ENCODE assay signal across 27 mouse cellular contexts in genomic region chr16:45269886-45270285, GRCm38 (mm10). TPM values are rescaled to one million over a fixed set of nuclear protein-coding genes. Genes with fewer than 3 reads are reported as not detected.
A peak's percentile ranks its signal among the peaks of the same experiment; 100 is the strongest.
DNase-seq lines count a peak whose midpoint lies in the region; TF ChIP-seq lines count a peak whose summit lies in the region.
"Had no signal": no experiment of that assay in that cellular context is flagged by ENCODE, and none has a peak within 500 bp of the region (broad histone marks: within the 10 kb centered on the region; RNA-seq: fewer than 3 reads in every experiment).

No protein-coding gene starts in this region.

- H3K9me3 ChIP-seq in heart, embryonic 10.5 days: no peaks in the 10 kb centered on the region
- H3K9me3 ChIP-seq: embryonic facial prominence, embryonic 10.5 days; embryonic facial prominence, embryonic 13.5 days; forebrain, embryonic 12.5 days; forebrain, embryonic 15.5 days; hindbrain, embryonic 10.5 days; hindbrain, embryonic 13.5 days; intestine, embryonic 15.5 days had no signal

- H3K27ac ChIP-seq in heart, embryonic 10.5 days: no peak overlapping the region
- H3K27ac ChIP-seq in kidney, adult 2 months (ENCODE audit: insufficient read depth, low read depth, low read length): peak overlapping the region; percentile 50; the same call in 1 of the 2 replicates
- H3K27ac ChIP-seq: embryonic facial prominence, embryonic 10.5 days; embryonic facial prominence, embryonic 13.5 days; forebrain, embryonic 12.5 days; forebrain, embryonic 15.5 days; hindbrain, embryonic 10.5 days; hindbrain, embryonic 13.5 days; intestine, embryonic 15.5 days had no signal

- no peaks in the 10 kb centered on the region for H3K27me3 ChIP-seq in heart, embryonic 10.5 days (ENCODE audit: insufficient read depth, poor library complexity, severe bottlenecking)
- H3K27me3 ChIP-seq in kidney, adult 2 months (replicated peaks; ENCODE audit: control insufficient read depth, insufficient read depth, low read length): no peaks in the 10 kb centered on the region
- H3K27me3 ChIP-seq: embryonic facial prominence, embryonic 13.5 days; forebrain, embryonic 12.5 days; forebrain, embryonic 15.5 days; hindbrain, embryonic 13.5 days; intestine, embryonic 15.5 days had no signal

- no peaks in the 10 kb centered on the region for H3K36me3 ChIP-seq in heart, embryonic 10.5 days
- H3K36me3 ChIP-seq in kidney, adult 2 months (ENCODE audit: control insufficient read depth, insufficient read depth, low read length): no peaks in the 10 kb centered on the region
- H3K36me3 ChIP-seq: embryonic facial prominence, embryonic 10.5 days; embryonic facial prominence, embryonic 13.5 days; forebrain, embryonic 12.5 days; forebrain, embryonic 15.5 days; hindbrain, embryonic 10.5 days; hindbrain, embryonic 13.5 days; intestine, embryonic 15.5 days had no signal

- DNase-seq in gastrocnemius, adult 18-20 months (ENCODE audit: low spot score): peak; percentile 7
- DNase-seq in gastrocnemius, postnatal 10 days: no peak
- DNase-seq in heart, adult 11 months: peak; percentile 93
- DNase-seq in heart, postnatal 25 days (ENCODE audit: low spot score): no peak
- DNase-seq in heart, adult 8-10 months (ENCODE audit: low spot score): peak; percentile 42
- DNase-seq in heart, embryonic 10.5 days (ENCODE audit: low spot score): no peak
- DNase-seq in kidney, adult 2 months: peak; percentile 42
- DNase-seq in kidney, adult 11 months: no peak
- DNase-seq: adrenal gland, adult 8-10 months; adrenal gland, postnatal 25 days; cerebellum, adult 11-12 months; cerebellum, adult 8-10 months; cerebellum, postnatal 10 days; cerebellum, postnatal 36 days; embryo, embryonic 11 days; kidney, adult 18-20 months had no signal

- no peaks in the 10 kb centered on the region for H3K4me1 ChIP-seq in heart, embryonic 10.5 days
- H3K4me1 ChIP-seq in kidney, adult 2 months (ENCODE audit: control insufficient read depth, insufficient read depth, low read length): no peaks in the 10 kb centered on the region
- H3K4me1 ChIP-seq: embryonic facial prominence, embryonic 10.5 days; embryonic facial prominence, embryonic 13.5 days; forebrain, embryonic 12.5 days; forebrain, embryonic 15.5 days; hindbrain, embryonic 10.5 days; hindbrain, embryonic 13.5 days; intestine, embryonic 15.5 days had no signal

- intact Hi-C loops in heart, postnatal 25 days (cut with DNase I): no loop called here

- 72% methylated on average over 2 of the region's 2 CpGs for WGBS in heart, embryonic 10.5 days
- 47% methylated on average over 2 of the region's 2 CpGs for WGBS in kidney, adult 2 months

- no peak overlapping the region for H3K4me3 ChIP-seq in heart, embryonic 10.5 days
- no peak overlapping the region for H3K4me3 ChIP-seq in kidney, adult 2 months (ENCODE audit: insufficient read depth, low read depth, low read length)
- H3K4me3 ChIP-seq: embryonic facial prominence, embryonic 10.5 days; embryonic facial prominence, embryonic 13.5 days; erythroblast, embryonic 14.5 days; forebrain, embryonic 12.5 days; forebrain, embryonic 15.5 days; hindbrain, embryonic 10.5 days; hindbrain, embryonic 13.5 days; intestine, embryonic 15.5 days had no signal

- no peak for TF ChIP-seq CTCF in kidney, adult 2 months (conservative IDR thresholded peaks at IDR 0.05; ENCODE audit: insufficient read depth, insufficient read length, low read depth, low read length)

- TF ChIP-seq POLR2A in kidney, adult 2 months (IDR thresholded peaks at IDR 0.05; ENCODE audit: low read depth, low read length): no peak

RNA-seq across cellular contexts. Expression of gene Btla, which starts 45.8 kb away (rescaled TPM):
- under 1 TPM; 0.14 to 0.23 TPM for total RNA-seq in gastrocnemius, adult 18-20 months (2021)
- total RNA-seq in gastrocnemius, postnatal 10 days (2021): under 1 TPM; 0.09 to 0.93 TPM
- under 1 TPM; 0.23 to 0.53 TPM for total RNA-seq in heart, postnatal 25 days (2021)
- total RNA-seq in heart, adult 8-10 months (2022): under 1 TPM; 0.37 to 0.43 (median 0.39) TPM
- not detected in 2 replicates for polyA plus RNA-seq in heart, embryonic 10.5 days (2016; fragmentation: Nextera tagmentation; extraction: Ambion mirVana)
- polyA plus RNA-seq in kidney, adult 2 months (2012; rRNA removed): 0.24 and 1.8 TPM in 2 replicates
- polyA plus RNA-seq: erythroblast, embryonic 14.5 days; heart, embryonic 14.5 days; heart, postnatal 0 days; kidney, embryonic 14.5 days had no signal

Comparison
In these comparisons a context has a peak if more than half of its experiments do, and no peak if none do; other contexts are left out.
1. DNase-seq: peak in gastrocnemius, adult 18-20 months (single experiment), heart, adult 11 months (single experiment), heart, adult 8-10 months (single experiment) and kidney, adult 2 months (single experiment); none in gastrocnemius, postnatal 10 days (single experiment), heart, postnatal 25 days (single experiment), heart, embryonic 10.5 days (single experiment) and kidney, adult 11 months (single experiment).